Mouse (Mus musculus) hindbrain, embryonic 12.5 days (tissue): ENCODE data around the gene Rdh9. TPM values are rescaled to one million over a fixed set of nuclear protein-coding genes. Genes with fewer than 3 reads are reported as not detected.

Experiments
- ATAC-seq: fragments of 200-750 bp; cut with Nextera tagmentation; 2 replicates; pipeline ENCODE4 v1.8.0; 2017; ENCODE audit warnings: moderate TSS enrichment; ENCODE audit not compliant: low FRiP score
- H3K27ac ChIP-seq: fragments of 300-500 bp; sonication (generic); 2 replicates; pipeline ENCODE4 v1.5.1; 2016; ENCODE audit warnings: mild to moderate bottlenecking
- H3K27me3 ChIP-seq: fragments of 300-500 bp; sonication (generic); 2 replicates; pipeline ENCODE4 v1.6.1; 2016; ENCODE audit warnings: mild to moderate bottlenecking
- H3K36me3 ChIP-seq: fragments of 300-500 bp; sonication (generic); 2 replicates; pipeline ENCODE4 v1.6.1; 2016; ENCODE audit warnings: mild to moderate bottlenecking
- H3K4me1 ChIP-seq: fragments of 300-500 bp; sonication (generic); 2 replicates; pipeline ENCODE4 v1.6.1; 2016
- H3K4me2 ChIP-seq: fragments of 300-500 bp; sonication (generic); replicated peaks from 2 replicates; pipeline ENCODE4 v1.6.1; 2016; ENCODE audit warnings: mild to moderate bottlenecking
- H3K4me3 ChIP-seq: fragments of 300-500 bp; sonication (generic); 2 replicates; pipeline ENCODE4 v1.5.1; 2016; ENCODE audit warnings: mild to moderate bottlenecking
- H3K9ac ChIP-seq: fragments of 300-500 bp; sonication (generic); 2 replicates; pipeline ENCODE4 v1.6.1; 2016; ENCODE audit warnings: mild to moderate bottlenecking, moderate library complexity
- H3K9me3 ChIP-seq: fragments of 300-500 bp; sonication (generic); replicated peaks from 2 replicates; pipeline ENCODE4 v1.6.1; 2016; ENCODE audit warnings: mild to moderate bottlenecking
- WGBS: fragments of 180-500 bp; shearing (Covaris S2); methylation state at CpG from one replicate; pipeline ENCODE4 v1.1.7; 2016; 5-methylcytosine and 5-hydroxymethylcytosine counted together
- polyA plus RNA-seq: library from polyadenylated mRNA; unstranded; fragments of >200 nt; fragmentation: Nextera tagmentation; extraction: Ambion mirVana; gene quantifications from 2 replicates; pipeline ENCODE4 v1.2.1, GENCODE M21; 2016

Gene Rdh9
- polyA plus RNA-seq = 0.08 TPM in 1 of 2 replicates, not detected in the other

DNA sequence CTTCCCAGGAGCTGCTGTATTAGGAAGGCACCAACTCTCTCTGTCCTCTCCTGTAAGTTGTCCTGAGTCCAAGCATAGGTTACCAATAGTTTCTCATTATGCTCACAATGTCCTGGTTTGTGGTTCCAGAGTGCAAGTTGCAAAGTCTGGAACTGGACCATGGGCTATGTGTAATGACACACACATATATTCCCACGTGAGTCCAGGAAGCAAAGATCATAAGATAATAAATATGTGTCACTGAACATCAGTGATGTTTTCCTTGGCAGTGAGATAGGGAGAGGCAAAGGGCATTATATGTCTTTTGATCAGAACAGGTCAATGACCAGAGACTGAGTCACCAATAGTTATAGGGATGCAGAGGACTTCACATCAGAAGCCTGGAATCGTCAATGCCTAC is at the start of gene Rdh9:
Gene Rdh9, plus strand, starts transcription at position 376 of the 400 bp plus-strand sequence.
- H3K4me1 ChIP-seq = no peaks in the 10 kb centered on the region
- no peak within 1 kb of the TSS for H3K9ac ChIP-seq
- H3K27me3 ChIP-seq = no peaks in the 10 kb centered on the region
- H3K36me3 ChIP-seq = no peaks in the 10 kb centered on the region
- 84% methylated on average over 2 of the region's 2 CpGs for WGBS
- no peak within 1 kb of the TSS for H3K27ac ChIP-seq
- no peaks in the 10 kb centered on the region for H3K9me3 ChIP-seq
- H3K4me2 ChIP-seq = no peak within 1 kb of the TSS
- ATAC-seq = no peak
- H3K4me3 ChIP-seq = no peak within 1 kb of the TSS

DNA sequence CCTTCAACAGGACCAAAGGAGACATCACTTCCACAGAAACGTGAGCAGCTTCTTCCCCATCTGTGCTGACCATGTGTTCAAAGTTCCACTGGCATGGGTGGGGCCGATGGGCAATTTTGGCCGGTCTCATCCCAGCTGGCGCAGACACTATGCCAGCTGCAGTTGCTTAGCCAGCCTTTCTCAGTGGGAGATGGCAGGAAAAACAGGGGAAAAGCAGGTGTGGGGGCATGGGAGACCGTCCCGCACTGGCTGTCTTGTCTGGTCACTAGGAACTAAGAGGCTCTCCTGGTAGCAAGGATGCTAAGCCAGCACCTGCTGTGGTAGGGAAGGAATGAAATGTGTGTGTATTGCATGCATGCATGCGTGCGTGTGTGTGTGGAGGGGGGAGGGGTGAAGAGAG is 47.7 kb upstream of the Rdh9 start:
- peaks cover 9% of the 10 kb centered on the region for H3K4me1 ChIP-seq
- 77% methylated on average over 8 of the region's 8 CpGs for WGBS
- no peak overlapping the region for H3K4me2 ChIP-seq
- no peak overlapping the region for H3K27ac ChIP-seq
- H3K4me3 ChIP-seq = no peak overlapping the region
- H3K9ac ChIP-seq = no peak overlapping the region
- ATAC-seq = no peak
- H3K36me3 ChIP-seq = no peaks in the 10 kb centered on the region
- H3K27me3 ChIP-seq = peaks cover 13% of the 10 kb centered on the region; the same call in 1 of the 2 replicates
- H3K9me3 ChIP-seq = no peaks in the 10 kb centered on the region

DNA sequence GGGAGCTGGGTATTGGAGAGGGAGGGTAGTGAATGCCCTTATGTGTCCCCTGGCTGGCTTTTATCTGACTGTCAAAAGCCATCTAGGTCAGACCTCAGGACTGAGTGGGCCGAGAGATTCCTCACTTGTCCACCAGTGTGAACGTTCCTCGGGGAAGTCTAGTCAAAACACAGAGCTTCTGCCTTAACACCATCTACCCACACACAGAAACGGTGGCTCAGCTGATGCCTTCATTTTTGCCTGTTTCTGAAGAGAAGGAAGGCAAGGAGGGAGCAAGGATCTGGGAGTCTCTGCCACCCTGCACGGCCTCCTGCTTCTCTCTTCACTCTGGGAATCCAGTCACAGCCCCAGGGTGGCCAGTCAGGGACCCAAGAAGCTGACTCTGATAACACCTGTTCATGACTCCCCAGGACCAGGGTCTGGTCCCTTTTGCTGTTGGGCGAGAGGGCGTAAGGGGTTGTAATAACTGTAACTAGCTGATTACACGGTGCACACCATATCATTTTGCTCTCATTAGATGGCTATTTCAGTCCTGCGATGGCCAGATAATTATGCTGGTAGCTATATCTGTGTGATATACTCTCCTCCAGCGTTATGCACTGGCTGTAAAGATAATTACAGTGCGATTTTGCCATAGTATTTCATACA is 45.8 kb upstream of the Rdh9 start:
- peaks cover 13% of the 10 kb centered on the region; the same call in 1 of the 2 replicates for H3K27me3 ChIP-seq
- WGBS = 69% methylated on average over 11 of the region's 11 CpGs
- peaks cover 9% of the 10 kb centered on the region for H3K4me1 ChIP-seq
- H3K36me3 ChIP-seq = no peaks in the 10 kb centered on the region
- H3K4me3 ChIP-seq = no peak overlapping the region
- no peak overlapping the region for H3K9ac ChIP-seq
- no peaks in the 10 kb centered on the region for H3K9me3 ChIP-seq
- no peak overlapping the region for H3K27ac ChIP-seq
- ATAC-seq = no peak
- no peak overlapping the region for H3K4me2 ChIP-seq

DNA sequence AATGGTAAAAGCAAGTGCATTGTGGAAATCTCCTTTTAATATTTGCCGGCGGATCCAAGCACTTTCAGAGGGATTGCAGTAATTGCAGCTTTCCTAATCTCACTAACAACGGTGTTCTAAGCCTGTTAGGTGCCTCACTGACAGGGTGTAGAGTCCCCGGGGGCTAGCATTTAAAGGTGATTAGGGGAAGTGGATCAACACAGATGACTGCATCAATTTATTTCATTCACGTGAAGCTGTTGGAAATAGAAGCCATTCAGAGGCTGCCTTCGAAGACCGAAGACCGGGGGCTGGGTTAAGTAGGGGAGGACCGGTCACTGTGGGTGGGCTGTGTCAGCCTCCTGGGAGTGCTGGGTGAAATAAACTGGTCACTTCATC is 45.3 kb upstream of the Rdh9 start:
- no peaks in the 10 kb centered on the region for H3K36me3 ChIP-seq
- peaks cover 9% of the 10 kb centered on the region for H3K4me1 ChIP-seq
- no peak for ATAC-seq
- WGBS = 40% methylated on average over 9 of the region's 9 CpGs
- H3K9ac ChIP-seq = no peak overlapping the region
- peaks cover 13% of the 10 kb centered on the region; the same call in 1 of the 2 replicates for H3K27me3 ChIP-seq
- no peak overlapping the region for H3K4me2 ChIP-seq
- no peaks in the 10 kb centered on the region for H3K9me3 ChIP-seq
- no peak overlapping the region for H3K27ac ChIP-seq
- H3K4me3 ChIP-seq = no peak overlapping the region

DNA sequence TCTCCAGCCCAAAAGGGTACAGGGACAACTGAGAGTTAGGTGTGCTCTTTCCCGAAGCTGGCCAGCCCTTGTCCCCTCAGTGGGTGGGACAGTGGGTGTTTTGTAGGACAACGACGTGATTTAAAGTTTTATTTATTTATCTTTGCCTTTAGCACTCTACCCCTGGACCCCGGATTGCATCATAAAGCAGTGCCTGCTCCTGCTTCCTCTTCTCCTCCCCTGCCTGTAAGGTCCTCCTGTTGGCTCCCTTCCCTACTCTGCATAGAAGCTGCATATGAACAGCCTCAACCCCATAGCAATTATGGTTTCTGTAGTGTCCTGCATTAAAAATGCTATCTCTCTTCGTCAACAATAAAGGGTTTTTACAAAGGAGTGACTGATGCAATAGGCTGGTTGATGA is 44.8 kb upstream of the Rdh9 start:
- H3K4me1 ChIP-seq = peaks cover 9% of the 10 kb centered on the region
- H3K27me3 ChIP-seq = peaks cover 13% of the 10 kb centered on the region; the same call in 1 of the 2 replicates
- H3K36me3 ChIP-seq = no peaks in the 10 kb centered on the region
- H3K27ac ChIP-seq = no peak overlapping the region
- H3K9ac ChIP-seq = no peak overlapping the region
- no peak for ATAC-seq
- no peak overlapping the region for H3K4me2 ChIP-seq
- no peaks in the 10 kb centered on the region for H3K9me3 ChIP-seq
- 38% methylated on average over 5 of the region's 5 CpGs for WGBS
- no peak overlapping the region for H3K4me3 ChIP-seq

DNA sequence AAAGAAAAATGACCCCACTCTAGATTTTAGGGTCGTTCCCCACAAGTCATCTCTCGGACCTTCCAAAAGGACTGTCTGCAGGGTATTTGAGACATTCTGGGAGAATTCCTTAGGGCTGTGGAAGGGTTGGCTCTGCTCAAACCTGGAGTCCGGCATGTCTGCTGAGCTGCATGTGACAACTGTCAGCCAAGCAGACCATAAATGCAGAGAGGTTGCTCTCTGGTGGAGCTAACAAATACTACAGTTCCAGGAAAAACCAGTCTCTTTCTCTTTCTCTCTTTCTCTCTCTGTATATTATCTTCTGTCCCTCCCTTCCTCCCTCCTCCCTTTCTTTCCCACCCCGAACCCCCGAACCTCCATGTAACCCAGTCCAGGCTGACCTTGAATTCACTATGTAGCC is 41.8 kb upstream of the Rdh9 start:
- Histone ChIP-seq H3K27me3 (no peaks in the 10 kb centered on the region), H3K36me3 (no peaks in the 10 kb centered on the region), H3K9ac (no peak overlapping the region), H3K4me1 (peaks cover 12% of the 10 kb centered on the region), H3K4me3 (no peak overlapping the region), H3K27ac (no peak overlapping the region), H3K4me2 (no peak overlapping the region), H3K9me3 (no peaks in the 10 kb centered on the region)
- no peak for ATAC-seq
- WGBS = 41% methylated on average over 5 of the region's 5 CpGs

DNA sequence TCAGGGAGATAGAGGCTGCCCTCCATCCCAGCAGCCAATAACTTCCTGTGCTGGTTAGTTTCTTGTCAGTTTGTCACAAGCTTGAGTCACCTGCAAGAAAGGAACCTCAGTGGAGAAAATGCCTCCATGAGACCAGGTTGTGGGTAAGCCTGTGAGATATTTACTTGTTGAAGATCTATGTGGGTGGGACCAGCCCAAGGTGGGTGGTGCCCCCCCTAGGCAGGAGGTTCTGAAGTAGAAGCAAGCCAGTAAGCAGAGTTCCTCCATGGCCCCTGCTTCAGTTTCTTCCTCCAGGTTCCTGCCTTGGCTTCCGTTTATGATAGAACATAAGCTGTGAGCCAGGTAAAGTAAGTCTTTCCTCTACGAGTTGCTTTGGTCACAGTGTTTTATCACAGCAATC is 39.9 kb upstream of the Rdh9 start:
- peaks cover 1% of the 10 kb centered on the region for H3K36me3 ChIP-seq
- peaks cover 14% of the 10 kb centered on the region for H3K4me1 ChIP-seq
- H3K4me3 ChIP-seq = no peak overlapping the region
- no peaks in the 10 kb centered on the region for H3K27me3 ChIP-seq
- H3K9me3 ChIP-seq = no peaks in the 10 kb centered on the region
- H3K4me2 ChIP-seq = no peak overlapping the region
- no peak overlapping the region for H3K9ac ChIP-seq
- WGBS = 79% methylated on average over 2 of the region's 2 CpGs
- ATAC-seq = no peak
- H3K27ac ChIP-seq = no peak overlapping the region

DNA sequence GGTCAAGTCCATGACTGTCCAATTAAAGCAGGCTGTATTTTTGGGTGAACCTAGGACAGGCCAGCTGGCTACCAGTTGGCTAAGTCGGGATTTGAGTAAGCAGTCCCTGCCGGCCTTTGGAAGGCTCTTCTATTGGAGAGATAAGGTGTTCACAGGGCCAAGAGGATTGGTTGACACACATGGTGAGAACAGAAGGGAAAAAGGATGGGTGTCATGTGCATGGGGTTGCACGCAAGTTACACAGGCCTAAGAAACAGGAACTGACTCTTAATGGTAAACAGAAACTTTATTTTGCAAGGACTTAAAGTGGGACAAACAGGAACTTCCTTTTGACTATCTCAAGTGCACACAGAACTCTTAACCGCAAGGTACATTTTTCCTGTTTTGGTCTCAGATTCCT is 39.3 kb upstream of the Rdh9 start:
- Histone ChIP-seq H3K9ac (no peak overlapping the region), H3K27ac (no peak overlapping the region), H3K4me3 (no peak overlapping the region), H3K9me3 (no peaks in the 10 kb centered on the region), H3K4me2 (no peak overlapping the region), H3K36me3 (peaks cover 8% of the 10 kb centered on the region), H3K27me3 (no peaks in the 10 kb centered on the region), H3K4me1 (peaks cover 14% of the 10 kb centered on the region)
- ATAC-seq = no peak
- 77% methylated on average over 4 of the region's 4 CpGs for WGBS

DNA sequence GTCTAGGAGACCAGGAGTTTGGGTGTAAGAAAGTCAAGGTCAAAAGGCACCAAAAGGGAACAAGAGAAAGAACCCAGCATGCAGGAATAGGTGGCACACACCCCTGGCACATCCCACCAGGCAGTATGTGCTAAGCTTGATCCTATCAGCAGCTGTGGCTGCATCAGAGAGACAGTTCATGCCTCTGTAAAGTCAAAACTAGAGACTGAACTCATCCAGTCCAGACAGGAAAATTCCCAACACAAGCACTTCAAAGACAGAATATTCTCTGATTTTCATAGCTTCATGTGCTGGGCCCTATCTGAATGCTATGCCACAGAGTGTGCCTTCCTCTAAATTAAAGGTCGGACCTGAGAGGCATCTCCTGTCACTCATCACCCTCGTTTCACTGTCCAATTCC is 38.6 kb upstream of the Rdh9 start:
- no peak overlapping the region for H3K4me2 ChIP-seq

DNA sequence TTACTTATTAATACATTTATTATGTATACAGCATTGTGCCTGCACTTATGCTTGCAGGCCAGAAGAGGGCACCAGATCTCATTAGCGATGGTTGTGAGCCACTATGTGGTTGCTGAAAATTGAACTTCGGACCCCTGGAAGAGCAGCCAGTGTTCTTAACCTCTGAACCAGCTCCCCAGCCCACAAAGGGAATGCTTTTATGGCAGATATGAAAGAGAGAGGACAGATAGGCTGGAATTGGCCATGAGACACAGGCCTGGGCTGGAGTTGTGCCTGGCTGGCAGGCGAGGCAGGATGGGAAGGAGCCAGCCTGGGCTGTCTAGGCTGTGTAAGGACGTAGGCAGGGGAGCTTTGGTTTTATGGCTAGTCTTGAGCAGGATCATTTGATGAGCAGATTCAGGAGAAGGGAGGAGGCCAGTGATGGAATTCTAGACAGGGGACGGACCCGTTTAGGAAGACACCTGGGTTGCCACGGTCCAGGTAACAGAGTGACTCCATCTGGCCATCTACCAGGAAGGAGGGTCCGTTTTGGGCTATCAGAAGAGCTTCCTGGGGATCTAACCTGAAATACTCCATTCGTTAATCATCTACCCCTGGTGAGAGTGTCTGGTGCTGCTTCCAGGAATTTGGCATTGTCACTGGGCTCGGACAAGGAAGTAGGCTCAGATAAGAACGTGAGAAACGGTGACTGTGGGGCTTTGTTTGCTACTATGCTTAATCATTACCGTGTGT is 37.9 kb upstream of the Rdh9 start:
- Histone ChIP-seq H3K4me2 (peak overlapping the region; percentile 45; the same call in 1 of the 2 replicates), H3K9ac (no peak overlapping the region), H3K9me3 (no peaks in the 10 kb centered on the region), H3K4me1 (peaks cover 14% of the 10 kb centered on the region), H3K27ac (no peak overlapping the region), H3K4me3 (no peak overlapping the region), H3K27me3 (no peaks in the 10 kb centered on the region), H3K36me3 (peaks cover 22% of the 10 kb centered on the region)
- no peak for ATAC-seq
- WGBS = 53% methylated on average over 13 of the region's 13 CpGs

More for the DNA sequence above, 38.6 kb upstream of the Rdh9 start:
- H3K36me3 ChIP-seq = peaks cover 14% of the 10 kb centered on the region
- WGBS = 25% methylated on average over 2 of the region's 2 CpGs
- H3K9ac ChIP-seq = no peak overlapping the region
- no peak for ATAC-seq
- no peaks in the 10 kb centered on the region for H3K9me3 ChIP-seq
- peaks cover 14% of the 10 kb centered on the region for H3K4me1 ChIP-seq
- no peaks in the 10 kb centered on the region for H3K27me3 ChIP-seq
- no peak overlapping the region for H3K4me3 ChIP-seq
- no peak overlapping the region for H3K27ac ChIP-seq

DNA sequence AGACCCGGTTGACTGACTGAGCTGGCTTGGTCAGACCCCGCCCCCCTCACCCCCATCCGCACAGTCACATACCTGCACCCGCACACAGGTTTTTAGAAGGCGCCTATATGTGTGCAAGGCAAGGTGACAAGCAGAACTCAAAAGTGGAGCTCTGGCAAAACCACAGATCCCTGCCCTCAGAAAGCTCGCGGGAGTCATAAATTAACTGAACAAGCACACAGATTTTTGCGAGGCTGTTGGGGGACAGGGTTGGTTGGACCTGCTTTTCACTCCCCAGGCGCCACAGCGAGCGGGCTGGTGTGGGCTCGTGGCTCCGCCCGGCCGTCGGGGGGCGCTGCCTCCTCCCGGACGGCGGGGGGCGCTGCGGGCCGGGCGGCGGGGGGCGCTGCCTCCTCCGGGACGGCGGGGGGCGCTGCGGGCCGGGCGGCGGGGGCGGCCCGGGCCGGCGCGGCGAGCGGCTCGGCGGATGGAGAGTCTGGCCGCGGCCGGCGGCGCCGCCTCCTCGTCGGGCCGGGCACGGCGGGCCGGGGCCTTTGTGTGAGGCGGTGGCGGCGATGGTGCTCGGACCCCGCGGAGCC is 37.0 kb upstream of the Rdh9 start, which contains the start of gene Zbtb39:
Gene Zbtb39, plus strand, starts transcription at position 456 of the 578 bp plus-strand sequence.
- peak within 1 kb of the TSS; percentile 65 for H3K4me2 ChIP-seq
- H3K27ac ChIP-seq = peak within 1 kb of the TSS; percentile 72
- 2% methylated on average over 37 of the region's 61 CpGs for WGBS

DNA sequence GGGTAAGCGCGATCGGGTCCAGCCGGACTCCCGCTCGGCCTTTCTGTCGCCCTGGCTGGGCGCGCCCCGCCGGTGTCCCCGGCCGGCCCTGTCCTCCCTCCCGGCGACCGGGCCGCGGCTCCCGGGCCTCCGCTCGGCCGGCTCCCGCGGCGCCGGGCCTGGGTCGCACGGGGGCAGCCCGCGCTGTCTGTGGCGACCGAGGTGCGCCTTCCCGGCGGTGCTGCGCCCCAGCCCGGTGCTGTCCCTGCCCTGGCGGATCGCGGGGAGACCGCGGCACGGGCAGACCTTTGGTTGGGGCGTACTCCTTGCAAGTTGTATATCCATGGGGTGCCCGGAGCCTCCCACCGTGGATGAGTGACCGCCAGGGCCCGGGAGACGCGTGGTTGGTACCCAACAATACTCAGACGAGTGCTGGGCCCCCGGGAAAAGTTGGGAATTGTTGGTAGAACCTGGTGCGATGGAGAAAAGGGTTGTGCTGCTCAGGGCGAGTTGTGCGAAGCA is 36.5 kb upstream of the Rdh9 start:
- peak overlapping the region; percentile 90 for H3K9ac ChIP-seq
- peak overlapping the region; percentile 65 for H3K4me2 ChIP-seq
- peak; percentile 68 for ATAC-seq
- no peaks in the 10 kb centered on the region for H3K27me3 ChIP-seq
- peaks cover 36% of the 10 kb centered on the region for H3K36me3 ChIP-seq
- H3K4me1 ChIP-seq = peaks cover 14% of the 10 kb centered on the region
- peak overlapping the region; percentile 87 for H3K4me3 ChIP-seq
- under 1% methylated on average over 41 of the region's 55 CpGs for WGBS
- peak overlapping the region; percentile 72 for H3K27ac ChIP-seq
- no peaks in the 10 kb centered on the region for H3K9me3 ChIP-seq

More for the DNA sequence above, 37.0 kb upstream of the Rdh9 start, which contains the start of gene Zbtb39:
- peaks cover 30% of the 10 kb centered on the region for H3K36me3 ChIP-seq
- no peaks in the 10 kb centered on the region for H3K9me3 ChIP-seq
- peaks cover 14% of the 10 kb centered on the region for H3K4me1 ChIP-seq
- peak within 1 kb of the TSS; percentile 90 for H3K9ac ChIP-seq
- H3K27me3 ChIP-seq = no peaks in the 10 kb centered on the region
- H3K4me3 ChIP-seq = peak within 1 kb of the TSS; percentile 87
- peak; percentile 82 for ATAC-seq
